Mouse (Mus musculus) right cerebral cortex, postnatal 10 days (tissue): ENCODE results near the gene Rhbdl1.
A peak's percentile ranks its signal among the peaks of the same experiment; 100 is the strongest.
"Not testable (repeated sequence)": the region's sequence is repeated elsewhere in the genome, so short reads cannot be mapped to it uniquely, and the experiment has no call there.

Source experiments
- DNase-seq, 2 experiments: peaks; one replicate each; pipeline ENCODE4 v3.0.0; 2021; ENCODE audit warnings: low spot score in 2 of 2

Rhbdl1 gene

DNA sequence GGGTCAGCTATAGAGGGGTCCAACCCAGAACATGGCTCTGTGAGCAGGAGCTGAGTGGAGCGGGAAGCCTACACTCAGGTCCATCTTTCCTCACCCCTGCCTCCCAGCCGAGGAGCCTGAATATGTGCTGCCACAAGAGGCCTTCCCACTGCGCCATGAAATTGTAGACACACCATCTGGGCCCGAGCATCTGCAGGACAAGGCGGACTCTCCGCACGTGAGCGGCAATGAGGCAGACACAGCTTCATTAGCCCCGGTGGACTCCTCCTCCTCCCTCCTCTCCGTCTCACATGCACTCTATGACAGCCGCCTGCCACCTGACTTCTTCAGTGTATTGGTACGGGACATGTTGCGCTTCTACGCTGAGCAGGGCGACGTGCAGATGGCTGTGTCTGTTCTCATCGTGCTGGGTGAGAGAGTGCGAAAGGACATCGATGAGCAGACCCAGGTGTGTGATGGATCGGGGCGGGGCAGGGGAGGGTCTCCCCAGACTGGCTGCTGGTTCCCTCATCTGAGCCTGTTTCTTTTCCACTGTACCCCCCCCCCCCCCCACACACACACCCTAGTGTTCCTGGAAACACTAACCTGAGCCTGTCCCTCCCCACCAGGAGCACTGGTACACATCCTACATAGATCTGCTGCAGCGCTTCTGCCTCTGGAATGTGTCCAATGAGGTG lies 9.4 kb downstream of the Rhbdl1 start:
- no peak for DNase-seq

- DNase-seq, result peak in 1 of 2 experiments; percentile 23
Measured at GRCm38 (mm10) chr17:25827011-25827410, 10.1 kb downstream of the Rhbdl1 start.

GRCm38 (mm10) chr17:25825984-25826570 lies 11.0 kb downstream of the Rhbdl1 start:
- peak in 1 of 2 experiments; percentile 27 for DNase-seq

DNA sequence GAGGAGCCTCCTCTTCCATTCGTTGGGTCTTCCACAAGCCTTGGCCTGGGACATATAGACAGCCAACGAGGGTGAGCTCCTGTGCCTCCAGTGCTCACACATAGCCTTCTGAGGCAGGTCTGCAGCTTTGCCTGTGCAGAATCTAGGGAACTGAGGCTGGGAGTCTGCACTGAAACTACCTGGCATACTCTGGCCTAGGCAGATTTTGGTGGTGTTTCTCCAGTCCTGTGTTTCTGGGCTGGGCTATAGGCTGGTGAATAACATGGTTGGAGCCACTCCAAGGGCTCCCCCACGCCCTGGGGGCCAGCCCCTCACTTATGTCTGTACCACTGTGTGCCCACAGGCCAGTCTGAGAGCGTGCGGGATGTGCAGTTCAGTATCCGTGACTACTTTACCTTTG lies 11.8 kb downstream of the Rhbdl1 start:
- no peak for DNase-seq

- DNase-seq, result no peak
Measured at GRCm38 (mm10) chr17:25824362-25825142, 12.5 kb downstream of the Rhbdl1 start.

- DNase-seq, result peak; percentile 89 to 90
Measured at GRCm38 (mm10) chr17:25823452-25823851, 13.6 kb downstream of the Rhbdl1 start, which contains the start of gene Wdr24. Gene Wdr24 (plus strand): TSS chr17:25823627.

DNA sequence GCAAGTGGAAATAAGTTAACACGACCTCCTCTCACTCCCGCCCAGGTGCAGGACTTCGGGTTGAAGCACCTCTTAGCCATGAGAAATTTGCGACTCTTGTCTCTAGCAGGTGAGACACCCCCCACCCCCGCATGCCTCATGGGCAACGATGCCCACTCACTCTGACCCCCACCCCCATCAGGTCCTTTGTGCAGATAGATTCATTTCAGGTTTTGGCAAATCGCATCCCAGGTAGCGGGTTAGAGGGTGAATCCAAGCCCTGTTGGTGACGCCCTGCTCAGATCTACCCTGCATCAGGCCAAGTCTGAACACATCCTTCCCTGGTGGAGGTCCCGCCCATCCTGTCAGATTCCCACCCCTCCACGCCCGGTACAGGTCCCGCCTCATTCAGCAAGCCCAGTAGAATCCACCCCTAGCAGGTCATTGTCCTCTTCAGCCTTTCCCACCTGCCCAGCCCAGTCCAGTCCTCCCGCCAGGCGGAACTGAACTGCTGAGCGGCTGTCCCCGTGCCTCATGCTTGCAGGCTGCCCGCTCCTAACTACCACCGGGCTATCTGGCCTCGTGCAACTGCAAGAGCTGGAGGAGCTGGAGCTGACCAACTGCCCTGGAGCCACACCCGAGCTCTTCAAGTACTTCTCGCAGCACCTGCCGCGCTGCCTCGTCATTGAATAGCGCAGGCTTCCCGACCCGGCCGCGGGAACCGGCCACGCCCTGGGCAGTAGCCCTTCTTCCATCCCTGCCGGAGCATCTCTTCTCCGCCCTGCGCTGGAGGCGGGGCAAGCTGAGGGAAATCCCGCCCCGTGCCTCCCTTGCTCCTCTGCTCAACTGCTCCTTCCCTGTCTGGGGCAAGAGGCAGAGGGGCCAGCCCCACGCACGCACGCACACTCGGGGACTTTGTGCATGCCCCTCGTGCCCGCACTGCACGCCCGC lies 18.0 kb downstream of the Rhbdl1 start:
- no peak for DNase-seq

GRCm38 (mm10) chr17:25817662-25818061 lies 19.4 kb downstream of the Rhbdl1 start:
- no peak for DNase-seq

GRCm38 (mm10) chr17:25813471-25813870 lies 23.6 kb downstream of the Rhbdl1 start:
- peak; percentile 87 to 90 for DNase-seq

DNA sequence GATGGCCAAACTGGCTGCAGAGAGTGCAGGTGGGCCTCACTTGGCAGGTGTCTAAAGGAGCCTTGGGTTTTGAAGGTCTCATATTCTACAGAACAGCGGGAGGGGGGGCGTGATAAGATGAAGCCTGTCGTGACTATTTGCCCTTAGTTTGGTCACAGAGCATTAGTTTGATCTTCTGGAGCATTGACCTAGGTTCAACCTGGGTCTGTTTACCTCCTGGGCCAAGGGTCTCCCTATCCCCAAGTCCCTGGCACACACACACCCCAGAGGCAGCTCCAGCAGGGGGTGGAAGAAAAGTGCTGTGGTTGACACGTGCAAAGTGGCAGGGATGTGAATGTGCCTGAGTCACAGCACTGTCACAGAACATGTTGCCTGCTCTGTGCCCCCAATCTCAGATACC lies 26.2 kb downstream of the Rhbdl1 start:
- peak in 1 of 2 experiments; percentile 44 for DNase-seq

GRCm38 (mm10) chr17:25809606-25810340 lies 27.3 kb downstream of the Rhbdl1 start:
- peak in 1 of 2 experiments; percentile 70 for DNase-seq

GRCm38 (mm10) chr17:25808789-25809605 lies 28.1 kb downstream of the Rhbdl1 start, which contains the start of gene Fbxl16:
Gene Fbxl16 (plus strand): TSS chr17:25809085.
- peak; percentile 94 to 95 for DNase-seq

DNA sequence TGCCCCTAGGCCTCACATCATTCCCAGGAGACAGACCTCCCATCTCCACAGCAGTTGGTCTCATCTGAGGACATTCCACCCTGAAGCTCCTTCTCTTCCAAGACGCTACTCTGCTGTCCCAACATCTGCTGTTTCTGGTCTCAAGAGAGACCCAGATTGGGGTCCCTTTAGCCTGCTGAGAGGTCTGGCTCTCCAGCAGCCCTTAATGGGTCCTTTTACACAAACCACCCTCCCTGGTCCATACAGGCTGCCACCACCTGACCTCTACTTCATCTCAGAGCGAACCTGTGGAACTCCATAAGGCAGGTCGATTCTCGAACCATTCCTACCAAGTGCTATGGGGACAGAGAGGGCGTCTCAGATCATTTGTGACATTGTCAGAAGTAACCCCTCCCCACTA lies 29.1 kb downstream of the Rhbdl1 start:
- peak in 1 of 2 experiments; percentile 45 for DNase-seq

DNA sequence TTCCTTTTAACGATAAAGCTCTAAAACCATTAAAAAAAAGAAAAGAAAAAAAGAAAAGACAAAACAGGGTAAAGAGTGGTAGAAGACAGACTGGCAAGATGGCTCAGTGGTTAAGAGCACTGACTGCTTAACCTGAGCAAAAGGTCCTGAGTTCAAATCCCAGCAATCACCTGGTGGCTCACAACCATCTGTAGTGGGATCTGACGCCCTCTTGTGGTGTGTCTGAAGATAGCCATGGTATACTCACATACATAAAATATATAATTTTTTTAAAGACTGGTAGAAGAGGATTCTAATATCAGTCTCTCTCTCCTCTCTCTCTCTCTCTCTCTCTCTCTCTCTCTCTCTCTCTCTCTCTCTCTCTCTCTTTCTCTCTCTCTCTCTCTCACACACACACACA lies 29.6 kb downstream of the Rhbdl1 start:
- DNase-seq, result not testable (repeated sequence)

- DNase-seq, result no peak
Measured at GRCm38 (mm10) chr17:25806507-25806906, 30.6 kb downstream of the Rhbdl1 start.

DNA sequence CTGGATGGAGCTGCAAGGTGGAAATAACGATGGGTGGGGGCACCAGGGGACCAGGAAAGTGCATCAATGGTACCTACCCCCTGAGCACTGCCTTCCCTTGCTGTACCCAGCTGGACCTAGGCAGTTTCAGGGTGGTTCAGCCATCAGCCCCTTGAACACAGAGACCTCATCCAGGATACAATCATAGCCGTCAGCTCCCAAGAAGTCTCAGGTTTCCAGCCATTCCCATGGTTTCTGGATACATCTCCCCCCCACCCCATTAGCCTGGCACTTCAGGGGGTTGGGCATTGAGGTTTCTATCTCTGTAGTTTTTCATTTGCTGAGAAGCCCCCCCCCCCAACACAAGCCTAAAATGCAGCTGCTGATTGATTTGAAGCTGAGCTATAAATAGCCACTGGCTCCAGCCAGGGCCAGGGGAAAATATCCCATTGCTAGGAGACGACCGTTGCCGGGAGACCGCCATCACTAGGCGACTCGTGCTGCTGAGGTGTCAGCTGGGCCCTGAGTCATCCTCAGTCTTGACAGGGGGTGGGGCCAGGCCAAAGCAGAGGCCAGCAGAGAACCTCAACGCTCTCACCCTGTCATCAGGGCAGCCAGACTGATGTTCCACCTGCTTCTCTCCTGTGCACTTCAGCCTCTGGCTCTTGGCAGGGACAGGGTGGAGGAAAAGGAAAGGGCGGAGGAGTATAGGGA lies 34.1 kb downstream of the Rhbdl1 start:
- peak; percentile 91 to 96 for DNase-seq

- DNase-seq, result peak; percentile 75 to 76
Measured at GRCm38 (mm10) chr17:25801029-25801428, 36.1 kb downstream of the Rhbdl1 start.

- DNase-seq, result peak; percentile 90 to 92
Measured at GRCm38 (mm10) chr17:25796951-25797369, 40.1 kb downstream of the Rhbdl1 start, which contains the start of gene Metrn. Gene Metrn (minus strand): TSS chr17:25797136.

GRCm38 (mm10) chr17:25796211-25796771 lies 40.8 kb downstream of the Rhbdl1 start:
- peak; percentile 58 to 61 for DNase-seq
